Mouse (Mus musculus) 3134 (cell line): ENCODE measurements around the gene Vamp2.

Experiments
- DNase-seq: peaks from one replicate; pipeline ENCODE4 v3.0.0-alpha.2; 2011; ENCODE audit warnings: low spot score; ENCODE audit not compliant: insufficient read length; ENCODE audit errors: extremely low read depth

Vamp2 gene

GRCm38 (mm10) chr11:69064259-69065133, 23.8 kb upstream of the Vamp2 start:
- DNase-seq, result no peak

- no peak for DNase-seq
These were observed 22.8 kb upstream of the Vamp2 start for GRCm38 (mm10) chr11:69065394-69065925.

- DNase-seq, result peak; percentile 64
These were observed 22.0 kb upstream of the Vamp2 start for GRCm38 (mm10) chr11:69066163-69066861.

- peak; percentile 61 for DNase-seq
These were observed 21.3 kb upstream of the Vamp2 start for GRCm38 (mm10) chr11:69066956-69067355.

- DNase-seq, result no peak
These were observed 20.7 kb upstream of the Vamp2 start for GRCm38 (mm10) chr11:69067601-69068000.

GRCm38 (mm10) chr11:69070093-69070492, 18.2 kb upstream of the Vamp2 start:
- no peak for DNase-seq

- peak; percentile 100 for DNase-seq
These were observed 17.6 kb upstream of the Vamp2 start, which contains the start of gene Tmem107 for GRCm38 (mm10) chr11:69070590-69071222. Gene Tmem107 (plus strand): TSS chr11:69070806.

- no peak for DNase-seq
These were observed 17.0 kb upstream of the Vamp2 start for GRCm38 (mm10) chr11:69071262-69071661.

- DNase-seq, result no peak
These were observed 16.1 kb upstream of the Vamp2 start for GRCm38 (mm10) chr11:69072234-69072633.

GRCm38 (mm10) chr11:69072666-69073064, 15.6 kb upstream of the Vamp2 start:
- no peak for DNase-seq

GRCm38 (mm10) chr11:69073065-69073888, 15.0 kb upstream of the Vamp2 start:
- DNase-seq, result peak; percentile 77

GRCm38 (mm10) chr11:69073951-69074775, 14.1 kb upstream of the Vamp2 start:
- DNase-seq, result no peak

- DNase-seq, result no peak
These were observed 13.6 kb upstream of the Vamp2 start for GRCm38 (mm10) chr11:69074776-69075069.

- DNase-seq, result peak; percentile 82
These were observed 12.4 kb upstream of the Vamp2 start for GRCm38 (mm10) chr11:69075764-69076479.

- no peak for DNase-seq
These were observed 11.7 kb upstream of the Vamp2 start for GRCm38 (mm10) chr11:69076572-69076971.

GRCm38 (mm10) chr11:69077316-69077715, 11.0 kb upstream of the Vamp2 start:
- DNase-seq, result no peak

- DNase-seq, result no peak
These were observed 10.2 kb upstream of the Vamp2 start for GRCm38 (mm10) chr11:69078041-69078440.

- DNase-seq, result peak; percentile 77
These were observed 9.4 kb upstream of the Vamp2 start for GRCm38 (mm10) chr11:69078805-69079438.
